Mouse (Mus musculus) embryonic facial prominence, embryonic 11.5 days (tissue): ENCODE measurements at regions not wholly inside any gene's neighbourhood (a gene's known extent, or its start where the extent isn't known, plus 50 kb on each side); places are given as distances from the start of the nearest gene placed in this dataset.

Experiments used
- ATAC-seq: fragments of 200-750 bp; cut with Nextera tagmentation; replicated peaks from 2 replicates; pipeline ENCODE4 v1.8.0; 2017; ENCODE audit warnings: low read depth; ENCODE audit not compliant: insufficient number of reproducible peaks, low FRiP score, low TSS enrichment
- DNase-seq: peaks from one replicate; pipeline ENCODE4 v3.0.0-alpha.2; 2015; ENCODE audit warnings: low spot score
- H3K27ac ChIP-seq: fragments of 300-500 bp; sonication (generic); replicated peaks from 2 replicates; pipeline ENCODE4 v1.5.1; 2014; ENCODE audit warnings: mild to moderate bottlenecking, low read depth, low read length, control low read depth
- H3K27me3 ChIP-seq: fragments of 300-500 bp; sonication (generic); 2 replicates; pipeline ENCODE4 v1.6.1; 2014; ENCODE audit warnings: mild to moderate bottlenecking, low read length, moderate library complexity, mixed read lengths; ENCODE audit not compliant: control insufficient read depth, insufficient read depth
- H3K36me3 ChIP-seq: fragments of 300-500 bp; sonication (generic); replicated peaks from 2 replicates; pipeline ENCODE4 v1.6.1; 2014; ENCODE audit warnings: low read depth, mild to moderate bottlenecking, low read length, moderate library complexity, mixed read lengths; ENCODE audit not compliant: control insufficient read depth, insufficient read depth
- H3K4me1 ChIP-seq: fragments of 300-500 bp; sonication (generic); 2 replicates; pipeline ENCODE4 v1.6.1; 2014; ENCODE audit warnings: low read length, mixed read lengths; ENCODE audit not compliant: control insufficient read depth, insufficient read depth
- H3K4me2 ChIP-seq: fragments of 300-500 bp; sonication (generic); 2 replicates; pipeline ENCODE4 v1.6.1; 2014; ENCODE audit warnings: low read depth, mild to moderate bottlenecking, control low read depth, low read length, moderate library complexity
- H3K4me3 ChIP-seq: fragments of 300-500 bp; sonication (generic); 2 replicates; pipeline ENCODE4 v1.5.1; 2014; ENCODE audit warnings: low read depth, low read length, control low read depth
- H3K9ac ChIP-seq: fragments of 300-500 bp; sonication (generic); replicated peaks from 2 replicates; pipeline ENCODE4 v1.6.1; 2014; ENCODE audit warnings: mild to moderate bottlenecking, control low read depth, low read length
- H3K9me3 ChIP-seq: fragments of 300-500 bp; sonication (generic); replicated peaks from 2 replicates; pipeline ENCODE4 v1.6.1; 2016; ENCODE audit warnings: mild to moderate bottlenecking, low read length, inconsistent platforms, mixed read lengths; ENCODE audit not compliant: control insufficient read depth
- WGBS: fragments of 180-500 bp; shearing (Covaris S2); extraction: QIAGEN DNeasy Blood & Tissue Kit; methylation state at CpG from one replicate; pipeline ENCODE4 v1.1.7; 2014; 5-methylcytosine and 5-hydroxymethylcytosine counted together

- H3K9me3 ChIP-seq: no peaks in the 10 kb centered on the region
- H3K4me3 ChIP-seq: no peak overlapping the region
- peak; percentile 60 for DNase-seq
- H3K36me3 ChIP-seq: no peaks in the 10 kb centered on the region
- no peak for ATAC-seq
- H3K4me1 ChIP-seq: no peaks in the 10 kb centered on the region
- H3K27ac ChIP-seq: no peak overlapping the region
- no peak overlapping the region for H3K4me2 ChIP-seq
- no peaks in the 10 kb centered on the region for H3K27me3 ChIP-seq
- 77% methylated on average over 1 of the region's 1 CpGs for WGBS
- no peak overlapping the region for H3K9ac ChIP-seq
Observed at GRCm38 (mm10) chr16:62646113-62646512, 140.5 kb downstream of the Nsun3 start.

- Histone ChIP-seq H3K27me3 (no peaks in the 10 kb centered on the region), H3K4me1 (no peaks in the 10 kb centered on the region), H3K36me3 (no peaks in the 10 kb centered on the region), H3K9ac (no peak overlapping the region), H3K4me3 (no peak overlapping the region), H3K27ac (no peak overlapping the region), H3K4me2 (no peak overlapping the region), H3K9me3 (no peaks in the 10 kb centered on the region)
- WGBS: 87% methylated on average over 10 of the region's 10 CpGs
- ATAC-seq (no peak), DNase-seq (no peak)
Observed at GRCm38 (mm10) chr16:62642859-62643403, 143.7 kb downstream of the Nsun3 start.

DNA sequence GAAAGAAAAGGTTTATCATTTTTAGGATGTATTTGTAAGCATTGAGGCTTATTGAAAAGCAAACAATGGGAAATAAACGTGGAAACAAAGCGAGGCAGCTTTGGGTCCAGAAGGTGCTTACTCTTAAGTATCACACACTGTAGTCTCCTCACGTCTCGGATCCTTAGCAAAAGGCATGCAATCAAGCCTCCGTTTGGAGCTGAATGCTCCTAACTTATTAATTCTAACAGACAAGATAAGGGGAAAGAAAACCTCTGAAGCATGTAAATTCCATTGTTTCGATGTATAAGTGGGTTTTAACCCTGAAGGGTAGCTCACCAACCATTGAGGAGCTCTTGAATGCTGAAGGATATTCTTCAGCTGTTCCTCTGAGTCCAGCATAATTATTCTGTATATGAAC lies 162.7 kb downstream of the Nsun3 start:
- Histone ChIP-seq H3K27me3 (no peaks in the 10 kb centered on the region), H3K4me1 (no peaks in the 10 kb centered on the region), H3K9ac (no peak overlapping the region), H3K4me3 (no peak overlapping the region), H3K27ac (no peak overlapping the region), H3K4me2 (no peak overlapping the region), H3K9me3 (no peaks in the 10 kb centered on the region), H3K36me3 (no peaks in the 10 kb centered on the region)
- no peak for DNase-seq
- WGBS: 77% methylated on average over 6 of the region's 6 CpGs
- no peak for ATAC-seq

- Histone ChIP-seq H3K9me3 (no peaks in the 10 kb centered on the region), H3K4me3 (no peak overlapping the region), H3K27me3 (no peaks in the 10 kb centered on the region), H3K27ac (no peak overlapping the region), H3K4me1 (no peaks in the 10 kb centered on the region), H3K9ac (no peak overlapping the region), H3K4me2 (no peak overlapping the region), H3K36me3 (no peaks in the 10 kb centered on the region)
- no peak for DNase-seq
- no peak for ATAC-seq
- 89% methylated on average over 5 of the region's 5 CpGs for WGBS
Observed at GRCm38 (mm10) chr16:62610873-62611272, 175.7 kb downstream of the Nsun3 start.

GRCm38 (mm10) chr16:62608617-62609016 lies 178.0 kb downstream of the Nsun3 start:
- no peak for DNase-seq
- H3K4me2 ChIP-seq: no peak overlapping the region
- H3K36me3 ChIP-seq: no peaks in the 10 kb centered on the region
- no peaks in the 10 kb centered on the region for H3K27me3 ChIP-seq
- WGBS: 91% methylated on average over 3 of the region's 3 CpGs
- no peak overlapping the region for H3K4me3 ChIP-seq
- H3K27ac ChIP-seq: no peak overlapping the region
- no peaks in the 10 kb centered on the region for H3K9me3 ChIP-seq
- H3K9ac ChIP-seq: no peak overlapping the region
- ATAC-seq: no peak
- H3K4me1 ChIP-seq: no peaks in the 10 kb centered on the region

GRCm38 (mm10) chr16:62605920-62606319 lies 180.7 kb downstream of the Nsun3 start:
- DNase-seq (no peak), ATAC-seq (no peak)
- WGBS: 92% methylated on average over 1 of the region's 1 CpGs
- Histone ChIP-seq H3K4me3 (no peak overlapping the region), H3K4me1 (no peaks in the 10 kb centered on the region), H3K4me2 (no peak overlapping the region), H3K9ac (no peak overlapping the region), H3K27me3 (no peaks in the 10 kb centered on the region), H3K27ac (no peak overlapping the region), H3K9me3 (no peaks in the 10 kb centered on the region), H3K36me3 (no peaks in the 10 kb centered on the region)

DNA sequence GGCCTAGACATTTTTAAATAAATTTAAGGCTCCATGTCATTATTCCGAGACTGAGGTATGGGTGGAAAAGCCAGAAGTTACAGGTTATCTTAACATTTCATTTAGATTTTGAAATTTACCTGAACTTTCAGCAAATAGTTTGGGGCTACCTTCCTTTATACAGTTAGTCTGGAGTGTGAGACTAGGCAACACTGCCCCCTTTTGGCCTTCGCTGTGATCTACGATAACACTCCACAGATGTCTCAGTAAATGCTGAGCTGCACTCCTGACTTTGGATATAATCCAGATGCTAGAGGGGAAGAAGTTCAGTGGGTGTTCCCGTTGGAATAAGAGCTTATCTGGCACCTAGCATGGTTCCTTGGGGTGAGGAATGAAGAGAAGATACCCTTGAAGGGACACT lies 224.6 kb downstream of the Nsun3 start:
- Histone ChIP-seq H3K4me1 (no peaks in the 10 kb centered on the region), H3K27ac (no peak overlapping the region), H3K9me3 (no peaks in the 10 kb centered on the region), H3K36me3 (no peaks in the 10 kb centered on the region), H3K27me3 (no peaks in the 10 kb centered on the region), H3K4me2 (no peak overlapping the region), H3K4me3 (no peak overlapping the region), H3K9ac (no peak overlapping the region)
- 41% methylated on average over 4 of the region's 4 CpGs for WGBS
- ATAC-seq (0 out of 2 replicates have a peak, but pooled peaks have one; percentile 59), DNase-seq (peak; percentile 64)

GRCm38 (mm10) chr16:62543156-62543555 lies 243.5 kb downstream of the Nsun3 start:
- 80% methylated on average over 2 of the region's 2 CpGs for WGBS
- Histone ChIP-seq H3K27ac (no peak overlapping the region), H3K4me3 (no peak overlapping the region), H3K27me3 (no peaks in the 10 kb centered on the region), H3K36me3 (no peaks in the 10 kb centered on the region), H3K9me3 (no peaks in the 10 kb centered on the region), H3K4me2 (no peak overlapping the region), H3K9ac (no peak overlapping the region), H3K4me1 (no peaks in the 10 kb centered on the region)
- ATAC-seq (no peak), DNase-seq (no peak)
